ENCODE assay signal across 9 mouse cellular contexts in genomic region chr13:45807593-45808043, GRCm38 (mm10).
DNase-seq lines count a peak whose midpoint lies in the region; ATAC-seq and TF ChIP-seq lines count a peak whose summit lies in the region.
"Had no signal": no experiment of that assay in that cellular context is flagged by ENCODE, and none has a peak within 500 bp of the region (broad histone marks: within the 10 kb centered on the region; RNA-seq: fewer than 3 reads in every experiment).

No protein-coding gene starts in this region.

- H3K36me3 ChIP-seq in ES-Bruce4 (ENCODE audit: control insufficient read depth, insufficient read depth, low read length, poor library complexity, severe bottlenecking): no peaks in the 10 kb centered on the region
- no peaks in the 10 kb centered on the region for H3K36me3 ChIP-seq in heart, embryonic 12.5 days
- H3K36me3 ChIP-seq: liver, embryonic 15.5 days had no signal

- DNase-seq in gastrocnemius, adult 2 months: peak; percentile 66
- no peak for DNase-seq in gastrocnemius, adult 8-10 months (ENCODE audit: low spot score in 2 of 2)
- peak; percentile 47 to 62 for DNase-seq in cerebellum, postnatal 4 days (ENCODE audit: low spot score in 2 of 2)
- DNase-seq in left cerebral cortex, postnatal 14 days (ENCODE audit: low spot score in 2 of 2): peak; percentile 62 to 74
- DNase-seq in naive thymus-derived CD4-positive, alpha-beta T cell, adult 2 months (ENCODE audit: low read depth): peak; percentile 41
- DNase-seq in thymus, postnatal 25 days: peak; percentile 41

- H3K27ac ChIP-seq in gastrocnemius, adult 2 months: no peak overlapping the region
- H3K27ac ChIP-seq in ES-Bruce4 (ENCODE audit: insufficient read depth, low read length): no peak overlapping the region
- H3K27ac ChIP-seq in heart, embryonic 12.5 days (ENCODE audit: poor library complexity, severe bottlenecking): no peak overlapping the region
- H3K27ac ChIP-seq: liver, embryonic 15.5 days had no signal

- WGBS in heart, embryonic 12.5 days: 52% methylated on average over 18 of the region's 18 CpGs

- no peaks in the 10 kb centered on the region for H3K4me1 ChIP-seq in ES-Bruce4 (ENCODE audit: control insufficient read depth, insufficient read depth, low read length)
- H3K4me1 ChIP-seq in heart, embryonic 12.5 days (replicated peaks): peaks cover 37% of the 10 kb centered on the region

- ATAC-seq in heart, embryonic 12.5 days (ENCODE audit: insufficient number of reproducible peaks, low FRiP score): no peak

- TF ChIP-seq CTCF in gastrocnemius, adult 2 months (IDR thresholded peaks at IDR 0.05): peak; percentile 76
- TF ChIP-seq CTCF in ES-Bruce4 (IDR thresholded peaks at IDR 0.05; ENCODE audit: low read depth, low read length): peak; percentile 74

- TF ChIP-seq EP300 in ES-Bruce4 (IDR thresholded peaks at IDR 0.05; ENCODE audit: insufficient read depth, low read depth, low read length): no peak

- no peak overlapping the region for H3K9ac ChIP-seq in ES-Bruce4 (ENCODE audit: low read depth, poor library complexity, severe bottlenecking)
- no peak overlapping the region for H3K9ac ChIP-seq in heart, embryonic 12.5 days
- H3K9ac ChIP-seq: liver, embryonic 15.5 days had no signal

- no peaks in the 10 kb centered on the region for H3K27me3 ChIP-seq in ES-Bruce4 (ENCODE audit: control insufficient read depth, insufficient read depth, low read length, poor library complexity, severe bottlenecking)
- no peaks in the 10 kb centered on the region for H3K27me3 ChIP-seq in heart, embryonic 12.5 days (replicated peaks)
- H3K27me3 ChIP-seq: liver, embryonic 15.5 days had no signal

- peak overlapping the region; percentile 33 for H3K4me3 ChIP-seq in gastrocnemius, adult 2 months
- H3K4me3 ChIP-seq in ES-Bruce4 (ENCODE audit: low read depth, low read length): no peak overlapping the region
- peak overlapping the region; percentile 10; the same call in 1 of the 2 replicates for H3K4me3 ChIP-seq in heart, embryonic 12.5 days
- H3K4me3 ChIP-seq: liver, embryonic 15.5 days had no signal

- H3K4me2 ChIP-seq in heart, embryonic 12.5 days: peak overlapping the region; percentile 53
- H3K4me2 ChIP-seq: liver, embryonic 15.5 days had no signal

- no peak for TF ChIP-seq POLR2A in ES-Bruce4 (IDR thresholded peaks at IDR 0.05; ENCODE audit: insufficient read depth, low read length)

- intact Hi-C loops in gastrocnemius, adult 2 months (cut with DNase I): loop anchor here (5.0 kb wide), 2 partner anchors 125 to 170 kb away; no protein-coding TSS in a partner anchor
- intact Hi-C loops in left cerebral cortex, postnatal 14 days (cut with DNase I): loop anchor here (5.0 kb wide), 1 partner anchor 155 kb away; no protein-coding TSS in a partner anchor

- no peaks in the 10 kb centered on the region for H3K9me3 ChIP-seq in ES-Bruce4 (replicated peaks; ENCODE audit: control insufficient read depth, insufficient read depth, low read length, poor library complexity, severe bottlenecking)
- no peaks in the 10 kb centered on the region for H3K9me3 ChIP-seq in heart, embryonic 12.5 days (replicated peaks)
- H3K9me3 ChIP-seq: liver, embryonic 15.5 days had no signal

Comparison
In these comparisons a context has a peak if more than half of its experiments do, and no peak if none do; other contexts are left out.
1. DNase-seq: peak in gastrocnemius, adult 2 months (single experiment), cerebellum, postnatal 4 days (2 of 2), left cerebral cortex, postnatal 14 days (2 of 2), naive thymus-derived CD4-positive, alpha-beta T cell, adult 2 months (single experiment) and thymus, postnatal 25 days (single experiment); none in gastrocnemius, adult 8-10 months (0 of 2).